Mouse (Mus musculus): Measurements from ENCODE around the gene Bcat1. TPM values are rescaled to one million over a fixed set of nuclear protein-coding genes. Genes with fewer than 3 reads are reported as not detected.
"Not testable (repeated sequence)": the region's sequence is repeated elsewhere in the genome, so short reads cannot be mapped to it uniquely, and the experiment has no call there.

Gene Bcat1
- total RNA-seq, 1 experiment from 2014 or later, result 15.8 TPM

DNA sequence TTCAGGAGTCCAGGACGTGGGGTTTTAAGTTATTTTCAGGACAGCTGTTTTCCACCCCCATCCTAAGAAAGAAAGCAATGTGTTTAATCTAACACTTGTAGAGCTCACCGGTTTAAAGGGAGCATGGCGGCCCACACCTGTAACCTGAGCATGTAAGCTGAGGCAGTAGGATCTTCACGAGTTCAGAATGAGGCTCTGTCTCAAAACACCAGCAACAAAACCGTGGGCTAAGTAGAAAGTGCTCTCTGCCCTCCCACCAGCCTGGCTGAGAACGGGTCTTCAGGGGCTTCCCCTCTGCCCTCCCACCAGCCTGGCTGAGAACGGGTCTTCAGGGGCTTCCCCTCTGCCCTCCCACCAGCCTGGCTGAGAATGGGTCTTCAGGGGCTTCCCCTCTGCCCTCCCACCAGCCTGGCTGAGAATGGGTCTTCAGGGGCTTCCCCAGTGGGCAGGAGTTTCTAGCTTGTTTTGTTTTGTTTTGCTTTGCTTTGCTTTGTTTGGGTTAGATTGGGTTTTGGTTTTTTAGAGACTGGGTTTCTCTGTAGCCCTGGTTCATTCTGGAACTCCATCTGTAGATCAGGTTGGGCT is 17.1 kb upstream of the Bcat1 start:
- DNase-seq, result not testable (repeated sequence)

DNA sequence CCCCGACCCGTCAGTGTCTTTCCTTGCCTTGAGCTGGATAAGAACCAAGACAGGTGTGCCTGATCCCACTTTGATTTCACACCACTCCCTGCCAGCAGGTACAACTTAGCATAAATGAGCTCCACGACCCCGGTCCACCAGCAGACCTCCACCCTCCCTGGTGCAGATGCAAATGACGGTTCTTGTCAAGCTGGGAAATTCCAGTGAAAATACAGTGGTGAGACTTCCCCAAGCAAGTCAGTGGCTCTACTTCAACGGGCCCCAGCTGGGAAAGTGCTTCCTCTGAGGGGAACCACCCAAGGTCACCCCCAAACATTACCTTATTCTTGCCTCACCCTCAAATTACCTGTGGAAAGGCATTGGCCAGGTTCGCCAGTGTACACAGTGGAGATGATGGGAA is 16.0 kb upstream of the Bcat1 start:
- no peak for DNase-seq

DNA sequence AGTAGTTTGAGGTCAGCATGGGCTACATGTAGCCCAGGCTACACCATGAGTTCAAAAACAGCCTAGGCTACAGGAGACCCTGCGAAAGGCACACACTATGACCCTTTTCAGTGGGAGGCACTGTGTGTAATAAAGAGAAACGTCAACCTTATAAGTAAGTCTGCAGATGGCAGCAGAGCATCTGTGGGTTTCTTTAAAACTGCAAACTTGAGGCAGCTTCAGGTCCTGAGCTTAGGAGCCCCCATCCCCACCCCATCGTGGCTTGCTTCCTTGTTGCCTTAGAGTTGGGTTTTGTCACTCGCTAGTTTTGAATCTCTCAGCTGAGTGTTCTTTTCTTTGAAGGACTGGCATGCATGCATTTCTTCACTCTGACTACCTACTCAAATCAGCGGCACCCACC is 14.9 kb upstream of the Bcat1 start:
- DNase-seq, result no peak

DNA sequence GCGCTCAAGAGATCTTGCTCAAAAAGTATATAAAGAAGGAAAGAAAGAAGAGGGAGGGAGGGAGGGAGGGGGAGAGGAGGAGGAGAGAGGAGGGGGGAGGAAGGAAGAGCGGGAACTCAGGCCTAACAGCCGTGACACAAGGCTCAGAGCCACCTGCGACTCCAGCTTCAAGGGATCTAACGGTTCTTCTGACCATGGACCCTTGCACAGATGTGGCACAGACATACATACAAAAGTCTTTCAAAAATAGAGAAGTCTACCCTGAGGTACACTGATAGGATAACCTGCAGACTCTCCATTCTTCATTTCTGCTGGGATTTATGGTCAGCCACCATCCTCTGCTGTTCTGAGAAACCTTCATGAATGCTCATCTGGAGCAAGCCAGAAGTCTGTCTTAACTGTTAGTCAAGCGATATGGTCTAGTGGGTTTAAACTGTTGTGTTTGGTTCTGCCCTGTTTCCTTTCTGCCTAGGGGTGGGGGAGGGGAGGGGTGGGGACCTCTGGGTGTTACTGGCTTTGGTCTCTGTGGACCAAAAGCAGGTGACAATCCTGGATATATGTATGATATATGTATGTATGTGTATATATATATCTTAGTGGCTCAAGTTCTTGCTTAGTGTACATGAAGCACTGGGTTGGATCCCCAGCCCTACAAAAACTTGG is 14.3 kb upstream of the Bcat1 start:
- DNase-seq, result no peak

DNA sequence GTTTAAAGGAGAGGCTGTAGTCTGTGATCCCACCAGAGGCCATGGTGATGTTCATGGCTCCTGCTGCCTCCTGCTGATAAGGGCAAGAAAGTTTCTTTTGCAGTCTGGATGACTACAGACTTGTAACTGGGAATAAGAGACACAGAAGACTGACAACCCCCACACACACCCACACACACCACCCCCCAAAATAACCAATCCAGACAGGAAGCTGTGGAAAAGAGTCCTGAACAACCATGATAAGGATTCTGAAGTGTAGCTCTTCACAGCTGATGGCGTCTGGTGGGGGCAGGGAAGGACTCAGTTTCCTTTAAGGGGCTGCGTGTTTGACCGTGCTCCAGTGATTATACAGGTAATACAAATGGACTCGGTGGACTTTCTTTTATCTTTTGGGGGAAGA is 13.4 kb upstream of the Bcat1 start:
- DNase-seq, result no peak

DNA sequence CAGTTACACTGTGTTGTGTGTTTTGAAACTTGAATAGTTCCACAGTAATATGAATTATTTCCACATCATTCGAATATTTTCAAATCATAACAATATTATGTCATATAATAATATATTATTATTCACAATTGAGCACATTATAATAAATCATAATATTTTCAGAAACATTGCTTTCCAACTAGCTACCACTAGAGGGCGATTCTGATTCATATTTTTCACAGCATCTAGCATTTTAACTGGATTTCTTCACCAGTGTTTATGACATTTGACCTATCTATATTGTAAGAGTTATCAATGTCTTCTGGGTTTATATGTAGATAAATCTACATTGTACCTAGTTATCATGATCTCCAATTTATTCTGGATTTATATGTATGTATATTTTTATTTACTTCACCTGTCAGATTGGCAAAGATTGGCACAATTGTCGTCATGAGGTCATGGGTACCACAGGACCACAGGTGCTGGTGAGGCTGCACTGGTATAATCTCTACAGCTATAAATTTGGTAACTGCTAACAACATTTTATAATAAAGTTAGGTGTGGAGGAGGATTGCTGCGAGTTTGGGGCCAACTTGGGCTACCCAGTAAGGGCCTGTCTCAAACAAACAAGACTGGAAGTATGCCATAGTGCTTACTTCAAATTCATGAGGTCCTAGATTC is 12.6 kb upstream of the Bcat1 start:
- no peak for DNase-seq

DNA sequence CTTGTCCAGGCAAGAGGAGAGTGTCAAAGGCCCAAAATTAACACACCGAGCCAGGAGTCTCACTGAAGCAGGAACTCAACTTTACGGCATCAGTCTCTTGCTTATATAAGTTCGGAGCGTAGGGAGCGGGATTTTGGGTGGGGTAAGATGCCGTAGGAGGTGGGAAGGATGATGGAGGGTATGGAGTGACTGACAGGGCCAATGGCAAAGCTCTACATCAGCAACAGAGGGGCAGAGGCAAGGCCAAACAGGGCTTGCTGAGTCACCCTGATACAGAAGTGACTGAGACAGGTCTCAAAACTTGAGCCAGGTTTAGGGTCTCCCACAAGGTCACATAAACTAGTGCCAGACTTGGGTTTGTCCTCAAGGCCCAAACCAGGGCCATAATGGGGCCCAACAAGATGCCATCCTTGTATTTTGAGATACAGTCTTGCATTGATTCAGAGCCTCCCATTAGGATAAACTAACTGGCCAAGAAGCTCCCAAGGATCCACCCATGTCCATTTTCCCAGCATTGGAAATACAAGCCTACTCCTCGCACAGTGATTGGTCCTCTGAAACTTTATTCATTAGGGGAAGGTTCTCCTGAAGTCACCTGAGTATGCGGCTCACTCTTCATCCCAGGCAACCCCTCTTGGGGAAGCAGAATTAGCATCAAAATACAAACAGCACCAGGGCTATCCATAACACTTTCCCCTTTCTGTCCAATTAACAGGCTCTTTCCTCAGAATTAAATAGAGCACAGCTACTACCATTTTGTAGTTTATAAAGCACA is 8.5 kb upstream of the Bcat1 start:
- DNase-seq, result no peak

DNA sequence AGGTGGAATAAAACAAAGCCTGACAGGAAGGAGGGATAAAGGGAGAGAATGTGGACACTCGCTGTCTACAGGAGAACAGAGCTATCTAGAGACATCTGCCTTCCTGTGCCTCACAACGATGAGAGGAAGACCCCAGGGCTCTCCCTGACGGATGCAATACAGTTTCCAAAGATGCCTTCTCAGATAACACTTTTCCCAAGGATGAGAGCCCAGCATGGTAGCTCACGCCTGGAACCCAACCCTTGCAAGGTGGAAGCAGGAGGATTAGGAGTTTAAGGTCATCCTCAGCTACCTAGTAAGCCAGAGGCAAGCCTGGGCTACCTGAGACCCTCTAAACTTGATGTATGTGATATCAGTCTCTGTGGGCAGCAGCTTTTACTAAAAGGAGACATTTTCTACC is 5.7 kb upstream of the Bcat1 start:
- DNase-seq, result no peak

DNA sequence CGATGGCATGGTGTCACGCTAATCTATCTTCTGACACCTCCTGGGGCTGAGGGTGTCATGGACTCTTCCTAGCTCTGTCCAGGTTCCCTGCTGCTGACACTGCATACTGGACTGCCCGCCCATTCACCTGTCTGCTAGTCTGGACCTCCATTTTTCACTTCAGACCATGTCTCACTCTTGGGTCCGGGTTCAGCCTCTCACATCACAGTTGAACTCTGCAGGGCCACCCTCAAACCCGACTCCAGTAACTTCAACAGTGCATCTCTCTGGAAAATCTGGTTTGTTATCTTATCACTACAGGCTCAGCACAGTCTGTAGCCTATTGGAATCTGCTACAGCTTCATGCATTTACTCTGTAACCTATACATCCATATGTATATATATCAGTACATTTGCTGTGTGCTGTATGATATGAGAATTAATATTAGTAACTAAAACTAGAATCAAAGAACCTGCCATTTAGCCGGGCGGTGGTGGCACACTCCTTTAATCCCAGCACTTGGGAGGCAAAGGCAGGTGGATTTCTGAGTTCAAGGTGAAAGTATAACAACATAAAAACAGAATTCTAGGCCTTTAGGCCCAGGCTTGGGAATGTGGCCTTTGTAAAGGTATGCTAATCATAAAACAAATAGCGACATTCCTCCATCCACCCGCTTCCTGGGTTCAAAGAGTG is 3.2 kb upstream of the Bcat1 start:
- DNase-seq, result no peak

DNA sequence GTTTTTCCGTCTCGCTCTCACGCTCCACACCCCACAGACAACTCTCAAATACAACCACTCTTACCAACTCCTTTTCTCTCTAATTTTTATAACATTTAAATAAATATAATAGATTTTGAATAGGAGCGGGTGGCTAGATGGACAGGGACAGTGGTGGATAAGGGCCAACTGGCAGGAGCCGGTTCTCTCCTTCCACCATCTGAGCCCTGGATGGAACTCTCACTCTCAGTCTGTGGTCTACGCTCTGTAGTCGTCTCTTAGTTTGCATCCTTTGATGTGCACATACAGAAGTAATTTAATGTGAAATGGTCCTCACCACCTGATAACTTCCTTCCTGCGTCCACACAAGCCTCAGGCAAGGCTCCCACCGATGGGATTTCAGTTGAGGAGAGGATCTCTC is 302 bp upstream of the Bcat1 start:
- DNase-seq, result no peak

DNA sequence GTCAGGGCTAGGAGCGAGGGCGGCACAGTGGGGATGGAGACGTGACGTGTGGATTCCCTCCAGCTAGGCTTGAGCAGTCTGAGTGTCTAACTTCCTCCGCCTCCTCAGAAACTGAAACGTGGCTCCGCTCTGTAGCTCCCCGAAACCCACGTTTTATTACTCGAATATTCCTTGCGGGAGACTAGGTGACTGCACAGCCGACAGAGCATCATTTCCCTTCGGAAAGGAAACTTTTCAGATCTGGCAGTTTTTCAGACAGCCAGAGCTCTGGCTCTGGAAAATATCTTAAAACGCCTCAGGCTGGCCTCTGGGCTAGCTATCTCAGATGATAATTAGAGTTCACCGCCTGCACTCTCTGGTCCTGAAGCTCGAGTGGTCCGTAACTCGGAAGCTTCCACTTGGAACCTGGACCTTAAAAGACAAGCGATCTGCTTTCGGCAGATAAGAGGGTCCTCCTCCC is 866 bp downstream of the Bcat1 start:
- DNase-seq, result no peak

DNA sequence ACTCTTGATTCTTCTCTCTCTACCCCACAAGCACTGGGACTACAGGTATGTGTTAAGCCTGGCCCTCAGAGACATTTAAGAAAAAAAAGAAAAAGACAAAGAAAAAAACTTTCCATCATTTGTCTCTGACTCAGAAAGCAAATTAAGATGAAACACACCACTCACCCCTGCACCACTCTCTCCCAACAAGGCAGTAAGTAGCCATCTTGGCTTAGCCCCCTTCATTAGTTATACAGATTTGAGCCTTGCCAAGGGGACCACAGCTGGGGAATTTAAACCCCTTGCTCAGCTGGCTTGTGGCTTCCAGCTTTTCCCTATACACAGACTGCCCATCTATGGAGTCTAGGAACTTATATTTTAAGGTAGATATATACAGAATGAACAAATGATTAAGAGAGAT is 1.5 kb downstream of the Bcat1 start:
- DNase-seq, result no peak

DNA sequence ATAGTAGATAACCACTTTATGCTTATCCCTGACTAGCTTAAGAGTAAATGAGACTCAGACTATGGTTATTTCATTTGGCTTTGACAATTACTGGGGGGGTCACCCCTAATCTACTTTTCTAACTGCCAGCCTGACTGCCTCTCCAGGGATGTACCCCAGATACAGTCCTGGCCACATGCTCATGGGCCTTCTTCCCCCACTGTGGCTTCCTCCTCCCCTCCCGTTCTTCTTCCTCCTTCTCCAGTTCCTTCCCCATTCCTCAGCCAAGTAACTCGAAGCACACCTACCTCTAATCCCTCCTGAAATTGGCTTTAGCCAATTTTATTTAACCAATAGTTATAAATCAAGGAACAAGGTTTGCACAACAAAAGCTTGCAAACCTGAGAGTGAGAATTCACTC is 6.1 kb downstream of the Bcat1 start:
- no peak for DNase-seq

DNA sequence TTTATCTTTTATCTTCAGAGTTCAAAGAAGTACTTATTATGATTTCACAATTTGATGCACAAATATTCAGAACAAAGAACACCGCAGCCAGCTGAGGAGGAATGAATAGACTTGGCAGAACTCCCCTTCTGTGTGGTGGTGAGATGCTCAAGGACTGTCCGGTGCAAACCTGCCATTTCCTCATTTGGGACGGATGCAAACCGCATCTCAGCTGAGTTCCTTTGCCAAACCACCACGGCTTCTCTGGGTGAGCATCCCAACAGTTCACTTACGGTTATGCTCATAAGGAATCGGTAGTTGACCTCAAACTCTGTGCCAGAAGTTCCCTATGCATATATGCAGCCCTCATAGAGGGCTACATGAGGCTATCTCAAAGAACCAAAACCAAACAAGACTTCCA is 6.6 kb downstream of the Bcat1 start:
- DNase-seq, result no peak

DNA sequence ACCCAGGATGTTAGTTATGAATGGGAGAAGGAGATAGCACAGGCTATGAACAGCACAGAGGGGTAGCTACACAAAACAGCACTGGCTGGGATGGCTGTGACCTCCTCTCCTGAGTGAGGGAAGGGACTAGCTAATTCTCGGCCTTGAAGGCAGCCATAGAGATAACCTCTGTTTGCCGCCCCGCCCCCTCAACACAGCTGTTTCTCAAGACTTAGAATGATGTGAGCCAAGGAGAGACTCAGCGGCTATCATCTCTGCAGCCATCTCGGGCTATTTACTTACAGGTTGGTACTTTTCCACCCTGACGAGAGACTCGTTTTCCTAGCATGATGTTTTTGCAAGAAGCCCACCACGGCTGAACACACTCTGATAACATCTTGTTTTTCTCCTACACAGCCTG is 8.3 kb downstream of the Bcat1 start:
- no peak for DNase-seq

DNA sequence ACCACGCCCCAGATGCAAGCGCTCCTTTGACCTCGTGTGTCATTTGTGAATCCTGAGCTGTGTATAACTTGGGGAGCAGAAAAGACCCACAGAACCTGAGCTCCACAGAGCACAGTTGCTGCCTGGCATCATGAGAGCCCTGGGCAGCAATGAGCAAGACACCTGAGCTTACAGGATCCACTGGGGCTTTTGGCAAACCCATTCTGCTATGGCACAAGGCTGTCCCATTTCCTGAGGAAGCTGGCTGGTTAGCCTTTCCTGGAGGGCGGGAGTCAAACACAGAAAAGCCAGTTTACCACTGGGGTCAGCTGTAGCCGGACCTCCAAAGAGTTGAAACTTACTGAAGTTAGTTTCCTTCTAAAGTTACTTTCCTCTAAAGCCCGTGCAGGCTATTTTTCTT is 9.6 kb downstream of the Bcat1 start:
- DNase-seq, result no peak

DNA sequence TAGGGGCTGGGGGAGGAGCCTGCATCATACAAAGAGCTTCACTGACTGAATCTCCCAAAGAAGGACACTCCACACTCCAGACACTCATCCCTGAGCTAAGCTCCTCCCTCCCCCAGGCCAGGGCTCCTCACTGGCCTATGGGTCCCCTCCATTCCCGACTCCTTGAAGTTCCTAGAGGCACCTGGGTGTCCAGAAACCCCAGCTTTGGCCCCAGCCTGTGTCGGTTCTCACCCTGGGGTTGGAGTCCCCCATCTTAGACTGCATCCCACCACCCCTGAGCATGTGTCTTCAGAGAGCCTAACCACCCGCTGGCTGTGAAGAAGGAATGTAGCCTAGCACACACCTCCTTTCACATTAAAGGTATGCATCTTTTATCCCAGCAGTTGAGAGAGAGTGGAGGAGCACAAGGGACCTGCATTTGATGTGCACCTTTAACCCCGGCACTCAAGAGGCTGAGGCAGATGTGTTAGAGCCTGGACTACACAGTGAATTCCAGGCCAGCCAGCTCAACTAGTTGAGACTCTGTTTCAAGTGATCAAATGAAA is 10.6 kb downstream of the Bcat1 start:
- DNase-seq, result no peak

DNA sequence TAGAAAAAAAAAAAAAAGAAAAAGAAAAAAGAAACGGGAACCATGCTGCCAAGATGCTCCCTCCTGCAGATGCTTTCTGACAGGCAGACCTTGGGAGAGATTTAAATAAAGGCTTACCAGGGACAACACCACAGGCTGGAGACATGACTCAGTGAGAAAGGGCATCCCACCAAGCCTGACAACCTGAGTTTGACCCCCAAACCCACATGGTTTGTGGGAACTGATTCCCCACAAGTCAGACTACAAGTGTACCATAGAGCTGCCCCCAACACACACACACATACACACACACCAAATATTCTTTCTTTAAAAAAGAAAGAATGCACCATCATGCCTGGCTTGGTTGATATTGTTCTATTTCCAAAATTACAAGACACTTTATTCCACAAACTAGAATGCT is 11.9 kb downstream of the Bcat1 start:
- no peak for DNase-seq

DNA sequence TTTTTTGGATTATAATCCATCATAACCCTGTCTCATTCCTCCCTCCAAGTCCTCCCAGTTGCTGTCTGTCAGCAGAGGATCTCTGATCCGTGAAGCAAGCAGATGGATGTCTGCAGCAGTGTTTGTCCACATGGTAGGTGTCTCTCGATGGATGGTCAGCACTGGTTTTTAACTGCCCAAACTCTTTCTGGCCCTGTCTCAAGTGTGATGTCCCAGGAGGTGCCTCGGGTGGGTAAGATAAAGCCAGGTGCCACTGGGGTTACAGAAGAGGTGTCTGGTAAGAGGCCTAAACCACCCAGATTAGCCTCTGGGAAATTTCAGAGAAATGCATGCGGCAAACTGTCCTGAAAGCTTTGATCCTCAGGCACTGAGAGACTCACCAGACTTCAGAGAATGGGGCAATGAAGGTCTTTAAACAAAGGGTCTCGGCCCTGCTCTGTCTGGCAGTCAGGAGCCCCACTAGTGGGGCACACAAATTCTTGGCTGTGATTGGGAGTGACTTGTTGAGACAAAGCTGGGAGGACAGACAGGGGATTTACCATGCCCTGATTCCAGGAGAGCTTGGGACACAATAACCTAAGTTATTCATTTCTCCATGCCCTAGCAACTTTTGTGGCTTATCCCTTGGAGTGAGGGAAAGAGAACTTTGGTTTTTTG is 12.6 kb downstream of the Bcat1 start:
- DNase-seq, result no peak

DNA sequence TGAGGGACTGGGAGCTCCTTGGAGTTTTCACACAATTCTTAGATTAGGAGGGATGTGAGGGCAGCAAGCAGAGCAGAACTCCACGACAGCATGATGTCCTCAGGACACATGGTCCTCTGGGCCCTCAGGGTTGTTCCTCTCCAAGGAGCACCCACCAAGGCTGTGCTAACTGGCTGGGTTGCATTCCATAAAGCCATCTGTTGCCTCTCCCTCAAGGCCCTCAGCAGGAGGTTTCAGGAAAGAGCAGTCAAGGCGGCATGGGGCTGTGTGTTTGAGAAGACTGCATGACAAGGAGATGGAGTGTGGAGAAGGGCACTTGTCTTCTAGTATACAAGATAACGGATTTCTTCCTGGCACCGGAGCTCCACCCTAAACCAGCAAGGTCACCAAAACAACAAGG is 13.2 kb downstream of the Bcat1 start:
- no peak for DNase-seq

DNA sequence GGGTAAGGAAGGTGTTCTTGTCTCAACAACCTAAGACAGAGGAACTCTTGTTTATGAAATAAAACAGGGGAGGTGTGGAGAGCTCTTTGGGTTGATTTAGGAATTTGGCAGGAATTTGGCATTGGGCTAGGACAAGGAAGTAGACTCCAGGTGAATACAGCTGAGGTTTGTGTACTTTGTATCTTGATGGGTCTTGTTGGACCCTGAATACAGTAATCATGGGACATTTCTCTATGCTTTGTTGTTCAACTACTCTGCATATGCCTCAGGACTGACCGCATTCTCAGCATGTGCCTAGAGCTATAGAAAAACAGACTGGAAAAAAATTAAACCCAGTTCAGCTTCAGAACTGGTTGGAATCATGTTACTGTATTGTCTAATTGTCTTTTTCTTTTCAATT is 14.6 kb downstream of the Bcat1 start:
- no peak for DNase-seq

DNA sequence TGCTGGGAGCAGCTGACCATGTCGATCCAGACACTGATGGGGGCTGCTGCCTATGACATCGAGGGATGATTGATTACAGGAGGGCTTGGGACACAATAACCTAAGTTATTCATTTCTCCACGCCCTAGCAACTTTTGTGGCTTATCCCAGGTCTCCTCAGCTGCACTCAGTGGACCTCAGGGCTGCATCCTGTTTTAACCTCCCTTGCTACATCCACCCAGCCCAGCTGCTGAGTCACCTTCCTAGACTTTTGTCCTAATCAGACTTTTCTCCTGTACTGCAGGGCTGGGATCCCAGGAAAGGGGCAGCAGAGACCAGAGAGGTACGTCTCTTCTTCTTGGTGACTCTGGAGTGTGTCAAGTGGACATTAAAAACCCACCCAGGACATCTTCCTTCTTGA is 19.9 kb downstream of the Bcat1 start:
- DNase-seq, result no peak

All from adrenal gland, postnatal 25 days (tissue).